Mouse (Mus musculus) Muller cell, postnatal 12 days (primary cell): ENCODE results near the gene Mindy4b-ps.
"Not testable (repeated sequence)": the region's sequence is repeated elsewhere in the genome, so short reads cannot be mapped to it uniquely, and the experiment has no call there.

Source experiments
- DNase-seq: peaks from one replicate; pipeline ENCODE4 v3.0.0-alpha.2; 2015; ENCODE audit errors: inconsistent ontology term

Gene Mindy4b-ps

DNA sequence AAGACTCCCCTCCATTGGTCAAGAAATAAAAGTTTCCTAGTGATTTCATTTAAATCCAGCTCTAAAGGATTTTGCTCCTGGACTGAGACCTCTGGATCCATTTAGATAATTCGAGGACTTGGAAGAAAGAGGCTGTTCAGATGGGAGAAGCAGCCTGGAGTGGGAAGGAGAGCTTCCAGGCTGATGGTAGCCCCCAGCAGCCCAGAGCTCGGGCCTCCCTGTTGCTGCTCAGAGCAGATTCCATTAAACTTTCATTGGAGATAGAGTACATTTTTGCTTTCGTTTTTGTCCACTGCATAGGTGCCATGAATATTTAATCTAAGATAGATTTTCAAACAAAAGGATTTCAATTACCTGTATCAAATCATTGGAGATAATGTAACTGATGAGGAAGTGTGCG, at the start of gene Mindy4b-ps:
Gene Mindy4b-ps, minus strand, starts transcription at position 101 of the 400 bp plus-strand sequence.
- no peak for DNase-seq

- DNase-seq: not testable (repeated sequence)
Observed at GRCm38 (mm10) chr3:58871882-58872281, 49.8 kb upstream of the Mindy4b-ps start.

DNA sequence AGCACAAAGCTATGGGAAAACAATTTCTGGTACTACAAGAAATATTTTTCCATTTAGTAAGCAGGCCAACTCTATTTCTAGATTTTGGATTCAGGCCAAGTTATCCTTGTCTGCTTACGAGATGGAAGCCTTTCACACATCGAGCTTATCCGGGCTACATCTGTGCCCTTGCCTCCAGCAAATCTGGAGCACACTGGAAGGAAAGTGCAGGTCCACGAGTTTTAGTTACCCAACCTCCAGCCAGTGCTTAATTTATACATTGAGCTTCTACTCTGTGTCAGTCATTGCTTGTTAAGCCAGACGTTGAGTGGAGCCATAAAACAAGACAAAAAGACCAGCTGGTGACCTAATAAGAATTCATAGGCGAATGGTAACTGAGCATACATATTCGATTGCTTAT, 43.6 kb upstream of the Mindy4b-ps start:
- peak; percentile 67 for DNase-seq

- no peak for DNase-seq
Observed at GRCm38 (mm10) chr3:58862976-58863375, 40.9 kb upstream of the Mindy4b-ps start.

GRCm38 (mm10) chr3:58843415-58843814, 21.3 kb upstream of the Mindy4b-ps start:
- peak; percentile 66 for DNase-seq

- DNase-seq: no peak
Observed at GRCm38 (mm10) chr3:58833442-58834160, 11.5 kb upstream of the Mindy4b-ps start.

DNA sequence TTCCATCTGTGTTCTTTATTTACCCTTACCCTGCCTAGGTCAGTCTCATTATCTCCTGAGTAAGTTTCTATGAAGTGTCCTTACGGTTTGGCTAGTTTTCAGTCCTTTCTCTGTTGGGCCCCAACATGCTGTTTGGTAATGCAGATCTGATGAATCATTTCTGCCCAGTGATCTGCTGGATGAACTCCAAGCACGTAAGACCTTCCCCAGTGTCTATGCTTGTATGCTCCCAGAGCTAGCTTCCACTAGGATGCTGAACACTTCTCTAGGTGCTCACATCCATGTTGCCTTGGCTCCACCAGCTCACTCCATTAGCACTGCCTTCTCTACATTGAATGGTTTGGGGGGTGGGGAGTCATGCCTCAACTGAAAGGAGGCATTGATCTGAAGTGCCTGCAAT, 10.8 kb upstream of the Mindy4b-ps start:
- DNase-seq: peak; percentile 72

DNA sequence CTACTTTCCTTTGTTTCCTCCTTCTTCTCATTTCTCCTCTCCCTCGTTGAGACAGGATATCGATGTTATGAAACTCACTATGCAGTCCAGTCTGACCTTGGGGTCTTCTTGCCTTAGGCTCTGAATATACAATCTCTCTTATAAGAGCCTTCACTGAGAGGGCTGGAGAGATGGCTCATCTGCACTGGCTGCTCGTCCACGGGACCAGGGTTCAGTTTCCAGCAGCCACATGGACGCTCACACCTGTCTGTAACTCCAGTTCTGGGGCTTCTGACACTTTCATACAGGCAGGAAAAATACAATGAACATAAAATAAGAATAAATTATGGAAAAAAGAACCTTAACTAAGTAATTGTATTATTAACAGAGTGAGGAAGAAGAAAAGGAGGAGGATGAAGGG, 9.5 kb upstream of the Mindy4b-ps start:
- no peak for DNase-seq

DNA sequence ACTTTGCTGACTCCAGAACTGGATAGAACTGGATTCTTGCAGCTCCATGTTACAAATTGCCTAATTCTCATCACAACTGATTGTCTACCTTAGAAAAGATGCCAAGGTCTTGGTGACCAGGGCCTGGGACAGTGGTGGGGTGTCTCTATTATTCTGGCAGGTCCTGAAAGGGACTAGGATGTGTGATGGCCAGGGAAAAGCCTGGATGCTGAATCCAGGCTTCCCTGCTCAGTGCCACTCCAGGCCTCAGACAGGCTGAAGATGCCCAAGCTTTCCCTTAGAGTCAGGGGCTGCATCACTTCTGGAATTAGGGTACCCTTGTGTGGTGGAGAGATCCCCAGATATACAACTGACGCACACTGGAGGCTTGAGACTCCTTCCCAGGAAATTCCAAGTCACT, 7.8 kb upstream of the Mindy4b-ps start:
- DNase-seq: no peak

DNA sequence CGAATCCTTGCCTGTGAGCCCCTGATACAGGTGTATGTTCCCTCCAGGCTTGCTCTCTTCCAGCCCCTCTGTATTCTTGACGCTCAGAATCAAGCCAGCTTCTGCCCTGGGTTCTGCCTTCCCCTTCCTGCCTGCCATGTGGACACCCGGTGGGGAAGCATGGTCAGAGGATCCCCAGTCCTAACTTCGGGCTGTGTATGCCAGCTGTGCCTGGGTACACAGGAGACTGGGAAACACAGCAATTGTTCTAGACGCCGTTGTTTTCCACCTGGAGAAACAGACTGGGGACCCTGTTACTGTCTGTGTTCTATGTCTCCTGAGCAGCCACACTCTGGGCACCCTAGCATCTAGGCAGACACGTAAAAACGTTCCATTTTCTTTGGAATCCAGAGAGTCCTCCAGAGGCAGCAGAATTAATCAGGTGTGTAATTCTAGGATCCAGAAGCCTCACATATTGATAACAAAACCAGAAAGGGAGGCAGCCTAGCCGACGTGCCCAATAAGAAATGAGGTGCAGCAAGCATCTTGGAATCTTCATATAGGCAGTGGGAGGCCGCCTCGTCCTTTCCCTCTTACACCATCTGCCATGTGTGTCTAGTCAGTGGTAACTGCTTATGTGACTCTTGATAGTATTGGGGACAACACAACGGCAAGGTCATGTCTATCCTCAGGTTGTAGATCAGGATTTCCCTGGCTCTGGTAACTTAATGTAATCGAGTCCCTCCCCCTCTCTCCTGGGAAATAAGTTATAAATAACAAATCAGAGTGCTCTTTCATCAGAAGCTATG, 6.4 kb upstream of the Mindy4b-ps start:
- no peak for DNase-seq

DNA sequence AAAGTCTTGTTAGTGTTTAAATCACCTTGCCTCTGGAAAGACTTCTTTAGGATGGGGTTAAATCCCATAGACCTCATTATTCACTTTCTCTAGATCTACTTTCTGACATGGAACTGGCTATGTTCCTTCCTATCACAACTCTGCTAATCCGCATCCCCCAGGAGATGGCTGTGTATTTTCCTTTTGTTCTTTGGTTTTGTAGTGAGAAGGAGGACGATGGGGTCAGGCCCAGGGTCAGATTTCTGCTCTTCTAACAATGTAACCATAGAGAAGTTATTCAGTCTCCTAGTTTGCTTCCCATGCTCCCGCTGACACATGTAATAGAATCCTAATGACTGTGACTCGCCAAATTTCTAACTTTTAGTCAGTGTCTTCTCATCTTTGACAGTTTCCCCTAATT, 4.2 kb upstream of the Mindy4b-ps start:
- peak; percentile 8 for DNase-seq

DNA sequence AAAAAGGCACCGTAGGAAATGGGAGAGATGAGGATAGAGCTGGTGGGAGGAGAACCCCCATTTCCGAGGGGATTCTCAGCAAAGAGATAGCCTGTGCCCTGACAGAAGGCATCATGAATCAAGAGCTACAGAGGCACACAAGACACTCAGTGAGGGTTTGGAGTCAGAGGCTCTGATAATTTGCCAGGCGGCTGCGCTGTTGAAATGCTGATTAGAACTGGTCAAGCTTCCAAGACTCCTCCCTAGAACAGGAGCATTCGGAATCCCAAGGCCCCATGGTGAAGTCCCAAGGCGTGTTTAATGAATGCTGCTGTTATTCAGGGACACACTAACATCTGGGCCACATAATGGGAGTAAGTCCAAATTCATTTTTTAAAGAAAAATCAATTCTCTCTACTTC, 4.8 kb downstream of the Mindy4b-ps start:
- DNase-seq: peak; percentile 9

DNA sequence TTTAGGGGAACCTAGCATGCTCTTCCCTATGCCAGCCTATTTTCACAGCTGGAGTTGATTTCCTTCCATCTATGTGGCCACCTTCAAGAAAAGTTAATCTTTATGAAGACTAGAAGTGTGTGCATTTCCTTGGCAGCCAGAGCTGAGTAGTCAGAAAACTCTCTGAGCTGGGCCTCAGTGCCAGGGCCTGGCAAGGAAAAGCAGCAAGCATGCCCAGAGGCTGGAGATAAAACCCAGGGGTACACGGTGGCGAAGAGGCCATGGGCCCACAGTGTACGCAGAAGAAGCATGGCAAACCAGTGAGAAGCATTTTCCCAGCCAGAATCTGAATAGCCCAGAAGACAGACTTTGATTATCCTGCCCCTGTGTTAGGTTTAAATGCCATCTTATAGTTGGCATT, 7.9 kb downstream of the Mindy4b-ps start:
- no peak for DNase-seq

DNA sequence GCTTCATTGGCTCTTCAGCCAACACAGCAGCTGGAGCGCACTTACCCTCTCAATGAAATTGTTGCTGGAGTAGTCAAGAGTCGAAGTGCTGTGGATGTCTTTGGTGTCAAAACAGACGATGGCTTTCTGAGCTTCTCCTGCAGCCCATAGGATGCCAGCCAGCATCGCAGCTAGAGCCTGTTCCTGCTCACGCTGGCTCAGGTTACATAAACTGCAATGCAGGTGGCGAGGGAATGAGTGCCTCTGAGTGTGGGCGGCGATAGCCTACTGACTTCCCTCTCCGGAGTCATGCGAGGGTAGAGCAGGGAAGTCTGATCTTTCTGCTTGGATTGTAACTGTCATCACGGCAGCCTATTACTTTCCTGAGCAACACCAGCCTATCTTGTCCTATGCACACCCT, 11.8 kb downstream of the Mindy4b-ps start:
- no peak for DNase-seq

DNA sequence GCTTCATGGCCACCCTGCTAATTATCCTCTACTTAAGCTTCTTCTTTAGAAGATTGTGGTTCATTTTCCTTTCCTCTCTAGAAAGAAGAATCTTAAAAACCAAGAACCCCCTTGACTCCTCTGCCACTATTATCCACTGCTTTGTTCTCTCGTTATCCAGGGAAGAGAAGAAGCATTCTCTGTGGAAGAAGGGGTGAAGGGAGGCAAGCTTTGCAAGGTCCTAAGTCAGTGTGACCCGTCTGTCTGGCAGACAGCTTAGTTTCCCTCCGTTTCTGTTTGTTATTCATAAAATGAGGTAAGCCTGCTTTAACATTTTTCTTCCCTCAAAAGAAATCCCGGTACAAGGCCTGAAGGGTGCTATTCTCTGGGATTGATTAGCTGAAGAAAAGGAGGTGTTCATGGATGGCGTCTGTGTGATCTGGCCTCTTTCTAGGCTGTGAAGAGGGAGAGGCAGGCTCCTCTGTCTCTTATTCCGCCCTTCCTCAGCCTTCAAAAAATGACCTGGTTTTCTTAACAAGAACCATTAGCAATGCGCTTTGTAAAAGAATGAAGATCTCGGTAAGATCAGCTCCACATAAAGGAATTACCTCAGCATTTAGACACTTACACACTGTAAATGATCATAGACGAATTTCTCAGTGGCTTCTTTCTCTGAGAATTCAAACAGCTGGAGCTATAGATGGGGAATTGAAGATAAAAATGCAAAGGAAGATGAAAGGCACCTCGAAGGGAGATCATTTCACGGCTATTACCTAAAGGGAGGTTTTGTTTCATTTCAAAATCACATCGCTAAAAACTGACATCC, 12.8 kb downstream of the Mindy4b-ps start:
- no peak for DNase-seq

- DNase-seq: no peak
Observed at GRCm38 (mm10) chr3:58808636-58809035, 13.5 kb downstream of the Mindy4b-ps start.

DNA sequence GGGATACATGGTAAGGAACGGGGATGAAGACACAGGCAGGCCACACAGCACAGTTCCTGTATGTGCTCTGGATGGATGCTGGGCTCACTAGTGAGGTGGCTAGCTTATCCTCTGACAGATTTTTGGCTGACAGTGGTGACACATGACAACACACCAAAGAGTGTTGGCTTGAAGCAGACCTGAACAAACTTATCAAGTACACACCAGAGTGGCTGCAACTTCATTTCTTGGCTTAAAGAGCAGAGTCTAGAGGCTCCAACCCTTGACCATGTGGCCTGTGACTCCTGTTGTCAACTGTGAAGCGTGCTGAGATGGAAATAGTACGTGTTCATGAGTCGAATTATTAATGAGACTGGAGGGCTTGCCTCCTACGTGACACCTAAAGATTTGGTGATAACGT, 17.4 kb downstream of the Mindy4b-ps start:
- no peak for DNase-seq

DNA sequence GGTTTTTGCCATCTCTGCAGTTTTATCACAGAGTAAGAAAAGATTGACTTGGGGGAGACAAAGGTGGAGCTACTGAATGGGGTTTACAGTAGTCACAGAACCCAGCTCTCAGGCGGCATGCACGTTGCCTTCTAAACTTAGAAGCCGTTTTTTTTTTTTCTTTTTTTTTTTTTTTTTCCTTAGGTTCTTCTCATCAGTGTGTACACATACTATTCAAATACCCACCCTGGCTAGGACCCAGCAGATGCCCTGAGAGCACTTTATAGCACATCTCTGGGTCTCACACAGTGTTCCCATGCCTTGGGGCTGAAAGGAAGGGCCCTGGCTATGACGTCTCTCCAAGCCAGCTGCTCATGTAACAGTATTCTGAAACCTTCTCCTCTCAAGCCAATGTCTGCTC, 23.4 kb downstream of the Mindy4b-ps start:
- no peak for DNase-seq

GRCm38 (mm10) chr3:58798245-58798644, 23.9 kb downstream of the Mindy4b-ps start:
- no peak for DNase-seq

GRCm38 (mm10) chr3:58789473-58789872, 32.6 kb downstream of the Mindy4b-ps start:
- DNase-seq: no peak

DNA sequence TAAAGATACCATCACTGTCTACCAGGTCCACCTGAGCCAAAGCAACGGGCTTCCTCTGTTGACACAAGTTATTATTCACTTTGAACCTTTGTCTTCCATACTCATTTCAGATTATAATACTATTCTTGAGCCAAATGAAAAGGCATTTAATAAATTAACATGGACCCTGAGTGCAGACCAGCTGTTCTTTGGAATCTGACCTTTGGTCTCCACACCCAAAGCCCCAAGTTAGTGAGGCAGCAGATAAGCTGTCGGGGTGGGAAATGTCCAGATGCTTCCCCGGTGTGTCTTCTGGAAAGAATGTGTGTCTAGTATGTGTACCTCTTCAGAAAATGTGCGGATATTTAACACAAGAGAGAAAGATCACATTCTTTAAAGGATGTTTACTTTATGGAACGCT, 33.1 kb downstream of the Mindy4b-ps start:
- no peak for DNase-seq

GRCm38 (mm10) chr3:58786470-58786869, 35.6 kb downstream of the Mindy4b-ps start:
- DNase-seq: no peak
